Mouse (Mus musculus) liver, embryonic 12.5 days (tissue): Measurements from ENCODE around the gene 2210016L21Rik. TPM values are rescaled to one million over a fixed set of nuclear protein-coding genes. Genes with fewer than 3 reads are reported as not detected.
"Not testable (repeated sequence)": the region's sequence is repeated elsewhere in the genome, so short reads cannot be mapped to it uniquely, and the experiment has no call there.

Source experiments
- ATAC-seq: fragments of 200-750 bp; cut with Nextera tagmentation; 2 replicates; pipeline ENCODE4 v1.8.0; 2017; ENCODE audit warnings: moderate number of reproducible peaks, mild to moderate bottlenecking, moderate library complexity
- H3K27ac ChIP-seq: fragments of 300-500 bp; sonication (generic); 2 replicates; pipeline ENCODE4 v1.5.1; 2016; ENCODE audit warnings: mild to moderate bottlenecking
- H3K27me3 ChIP-seq: fragments of 300-500 bp; sonication (generic); replicated peaks from 2 replicates; pipeline ENCODE4 v1.6.1; 2016; ENCODE audit warnings: mild to moderate bottlenecking, moderate library complexity
- H3K36me3 ChIP-seq: fragments of 300-500 bp; sonication (generic); 2 replicates; pipeline ENCODE4 v1.6.1; 2016; ENCODE audit warnings: mild to moderate bottlenecking, moderate library complexity
- H3K4me1 ChIP-seq: fragments of 300-500 bp; sonication (generic); 2 replicates; pipeline ENCODE4 v1.6.1; 2016
- H3K4me2 ChIP-seq: fragments of 300-500 bp; sonication (generic); 2 replicates; pipeline ENCODE4 v1.6.1; 2016; ENCODE audit warnings: mild to moderate bottlenecking, moderate library complexity
- H3K4me3 ChIP-seq: fragments of 300-500 bp; sonication (generic); 2 replicates; pipeline ENCODE4 v1.5.1; 2016; ENCODE audit warnings: mild to moderate bottlenecking, moderate library complexity
- H3K9ac ChIP-seq: fragments of 300-500 bp; sonication (generic); 2 replicates; pipeline ENCODE4 v1.6.1; 2016; ENCODE audit warnings: mild to moderate bottlenecking, moderate library complexity
- H3K9me3 ChIP-seq: fragments of 300-500 bp; sonication (generic); replicated peaks from 2 replicates; pipeline ENCODE4 v1.6.1; 2016; ENCODE audit warnings: mild to moderate bottlenecking, moderate library complexity
- WGBS: fragments of 180-500 bp; shearing (Covaris S2); methylation state at CpG from one replicate; pipeline ENCODE4 v1.1.7; 2016; ENCODE audit not compliant: insufficient replicate concordance; 5-methylcytosine and 5-hydroxymethylcytosine counted together
- polyA plus RNA-seq: library from polyadenylated mRNA; unstranded; fragments of >200 nt; fragmentation: Nextera tagmentation; extraction: Ambion mirVana; gene quantifications from 2 replicates; pipeline ENCODE4 v1.2.1, GENCODE M21; 2016

The 2210016L21Rik gene
- polyA plus RNA-seq, 1 experiment from 2014 or later: 25.2 TPM

- Histone ChIP-seq H3K27ac (no peak overlapping the region), H3K9ac (no peak overlapping the region)
These were observed 20.2 kb upstream of the 2210016L21Rik start for GRCm38 (mm10) chr5:114921551-114922365.

GRCm38 (mm10) chr5:114922366-114922731, 19.6 kb upstream of the 2210016L21Rik start:
- Histone ChIP-seq H3K4me1 (peaks cover 17% of the 10 kb centered on the region), H3K9me3 (no peaks in the 10 kb centered on the region), H3K27me3 (no peaks in the 10 kb centered on the region), H3K4me3 (no peak overlapping the region), H3K4me2 (peak overlapping the region; percentile 32), H3K27ac (no peak overlapping the region), H3K36me3 (no peaks in the 10 kb centered on the region), H3K9ac (no peak overlapping the region)
- 45% methylated on average over 10 of the region's 10 CpGs for WGBS
- ATAC-seq: peak; percentile 31; the same call in 1 of the 2 replicates

More at GRCm38 (mm10) chr5:114921551-114922365, 20.2 kb upstream of the 2210016L21Rik start:
- Histone ChIP-seq H3K4me3 (no peak overlapping the region), H3K27me3 (no peaks in the 10 kb centered on the region), H3K36me3 (no peaks in the 10 kb centered on the region), H3K4me1 (peaks cover 17% of the 10 kb centered on the region), H3K9me3 (no peaks in the 10 kb centered on the region), H3K4me2 (peak overlapping the region; percentile 32)
- WGBS: 36% methylated on average over 19 of the region's 19 CpGs
- peak; percentile 44; the same call in 1 of the 2 replicates for ATAC-seq

DNA sequence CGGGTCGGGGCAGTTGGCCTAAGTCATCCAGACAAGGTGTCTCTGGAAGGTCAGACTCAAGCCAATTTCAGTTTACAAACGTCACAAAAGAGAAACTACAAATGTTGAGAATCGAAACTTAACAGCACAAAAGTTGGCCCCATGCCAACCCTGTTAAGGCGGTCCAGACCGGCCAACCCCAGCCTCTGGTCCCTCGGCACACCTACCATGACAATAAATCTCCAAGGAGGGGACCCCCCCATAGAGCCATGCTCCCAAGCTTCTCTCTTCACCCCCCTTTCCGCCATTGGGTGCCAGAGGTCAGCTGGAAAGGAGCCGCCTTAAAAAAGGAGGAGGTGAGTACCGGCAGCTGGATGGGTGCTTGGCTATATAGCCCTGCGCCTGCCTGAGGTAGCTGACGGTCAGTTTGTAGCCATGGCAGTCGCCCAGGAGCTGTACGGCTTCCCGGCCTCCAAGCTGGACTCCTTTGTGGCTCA, 18.9 kb upstream of the 2210016L21Rik start, which contains the start of gene Oasl1:
Oasl1 (plus strand) TSS at position 243 of the 476 bp plus-strand sequence.
- H3K4me1 ChIP-seq: peaks cover 17% of the 10 kb centered on the region
- no peaks in the 10 kb centered on the region for H3K9me3 ChIP-seq
- H3K36me3 ChIP-seq: no peaks in the 10 kb centered on the region
- WGBS: 59% methylated on average over 15 of the region's 15 CpGs
- no peak within 1 kb of the TSS for H3K27ac ChIP-seq
- H3K27me3 ChIP-seq: no peaks in the 10 kb centered on the region
- no peak for ATAC-seq
- no peak within 1 kb of the TSS for H3K9ac ChIP-seq
- no peak within 1 kb of the TSS for H3K4me3 ChIP-seq
- peak within 1 kb of the TSS; percentile 34 for H3K4me2 ChIP-seq

DNA sequence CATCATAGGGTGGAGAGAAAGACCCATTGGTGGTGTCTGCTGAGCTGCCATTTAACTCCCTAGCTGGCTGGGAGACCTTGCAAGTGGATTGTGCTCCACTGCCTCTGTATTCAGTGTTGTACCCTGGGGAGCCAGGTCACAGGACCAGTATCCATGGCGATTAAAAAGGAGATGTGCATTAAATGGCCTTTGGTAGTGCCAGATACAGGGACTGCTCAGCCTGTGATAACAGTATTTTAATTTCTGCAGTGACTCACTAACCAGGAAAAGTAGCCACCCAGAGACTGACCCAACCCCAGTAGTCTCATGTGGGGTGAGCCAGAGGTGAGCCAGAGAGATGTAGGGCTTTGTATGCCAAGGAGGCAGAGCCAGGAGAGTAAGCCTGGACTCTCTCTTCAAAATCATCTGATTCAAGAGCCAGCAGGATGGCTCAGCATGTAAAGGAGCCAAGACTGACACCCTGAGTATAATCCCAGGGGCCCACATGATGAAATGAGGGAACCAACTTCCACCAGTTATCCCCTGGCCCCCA, 15.7 kb upstream of the 2210016L21Rik start:
- no peaks in the 10 kb centered on the region for H3K36me3 ChIP-seq
- no peak overlapping the region for H3K27ac ChIP-seq
- peaks cover 17% of the 10 kb centered on the region for H3K4me1 ChIP-seq
- no peak overlapping the region for H3K9ac ChIP-seq
- 53% methylated on average over 1 of the region's 1 CpGs for WGBS
- ATAC-seq: no peak
- H3K4me3 ChIP-seq: no peak overlapping the region
- H3K9me3 ChIP-seq: no peaks in the 10 kb centered on the region
- H3K4me2 ChIP-seq: no peak overlapping the region
- peaks cover 4% of the 10 kb centered on the region; the same call in 1 of the 2 replicates for H3K27me3 ChIP-seq

DNA sequence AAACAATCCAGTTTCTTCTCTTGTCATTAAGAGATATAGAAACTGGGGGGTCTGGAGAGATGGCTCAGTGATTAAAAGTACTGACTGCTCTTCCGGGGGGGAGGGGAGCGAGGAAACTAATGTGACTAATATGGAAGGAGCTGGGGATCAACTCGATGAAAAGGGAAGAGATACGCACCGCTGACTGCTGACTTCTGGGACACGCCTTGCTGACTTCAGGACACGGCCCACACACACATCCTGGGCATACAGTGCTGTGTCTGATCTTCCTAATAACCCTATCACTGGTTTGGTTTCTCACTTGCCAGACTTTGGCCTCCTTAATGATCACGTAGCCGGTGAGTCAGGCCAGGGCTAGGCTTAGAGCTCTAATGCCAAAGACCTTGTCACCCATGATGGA, 15.2 kb upstream of the 2210016L21Rik start:
- H3K9me3 ChIP-seq: no peaks in the 10 kb centered on the region
- H3K9ac ChIP-seq: no peak overlapping the region
- H3K4me1 ChIP-seq: peaks cover 18% of the 10 kb centered on the region
- WGBS: 71% methylated on average over 9 of the region's 9 CpGs
- ATAC-seq: no peak
- no peak overlapping the region for H3K4me3 ChIP-seq
- H3K27ac ChIP-seq: no peak overlapping the region
- H3K4me2 ChIP-seq: no peak overlapping the region
- H3K27me3 ChIP-seq: peaks cover 4% of the 10 kb centered on the region; the same call in 1 of the 2 replicates
- H3K36me3 ChIP-seq: no peaks in the 10 kb centered on the region

DNA sequence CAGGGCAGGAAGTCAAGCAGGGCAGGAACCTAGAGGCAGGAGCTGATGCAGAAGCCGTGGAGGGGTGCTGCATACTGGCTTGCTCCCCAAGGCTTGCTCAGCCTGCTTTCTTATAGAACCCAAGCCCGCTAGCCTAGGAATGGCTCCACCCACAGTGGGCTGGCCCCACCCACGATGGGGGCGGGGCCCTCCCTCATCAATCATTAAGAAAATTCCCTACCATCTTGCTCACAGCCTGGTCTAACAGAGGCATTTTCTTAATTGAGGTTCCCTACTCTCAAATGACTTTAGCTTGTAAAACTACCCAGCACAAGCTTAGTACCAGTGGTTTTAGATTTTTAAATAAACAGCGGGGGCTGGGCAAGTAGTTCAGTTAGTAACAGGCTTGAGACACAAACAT, 10.3 kb upstream of the 2210016L21Rik start:
- 0 out of 2 replicates have a peak, but pooled peaks cover 3% of the 10 kb centered on the region for H3K4me1 ChIP-seq
- peaks cover 10% of the 10 kb centered on the region for H3K27me3 ChIP-seq
- no peak overlapping the region for H3K27ac ChIP-seq
- no peak overlapping the region for H3K9ac ChIP-seq
- H3K4me3 ChIP-seq: no peak overlapping the region
- H3K9me3 ChIP-seq: no peaks in the 10 kb centered on the region
- ATAC-seq: no peak
- no peaks in the 10 kb centered on the region for H3K36me3 ChIP-seq
- no peak overlapping the region for H3K4me2 ChIP-seq
- 45% methylated on average over 5 of the region's 5 CpGs for WGBS

- ATAC-seq: no peak
- no peaks in the 10 kb centered on the region for H3K36me3 ChIP-seq
- no peak overlapping the region for H3K4me3 ChIP-seq
- no peak overlapping the region for H3K4me2 ChIP-seq
- 67% methylated on average over 8 of the region's 8 CpGs for WGBS
- H3K4me1 ChIP-seq: 0 out of 2 replicates have a peak, but pooled peaks cover 3% of the 10 kb centered on the region
- H3K27me3 ChIP-seq: peaks cover 10% of the 10 kb centered on the region
- H3K9me3 ChIP-seq: no peaks in the 10 kb centered on the region
- no peak overlapping the region for H3K9ac ChIP-seq
- H3K27ac ChIP-seq: no peak overlapping the region
These were observed 8.8 kb upstream of the 2210016L21Rik start for GRCm38 (mm10) chr5:114933206-114933605.

DNA sequence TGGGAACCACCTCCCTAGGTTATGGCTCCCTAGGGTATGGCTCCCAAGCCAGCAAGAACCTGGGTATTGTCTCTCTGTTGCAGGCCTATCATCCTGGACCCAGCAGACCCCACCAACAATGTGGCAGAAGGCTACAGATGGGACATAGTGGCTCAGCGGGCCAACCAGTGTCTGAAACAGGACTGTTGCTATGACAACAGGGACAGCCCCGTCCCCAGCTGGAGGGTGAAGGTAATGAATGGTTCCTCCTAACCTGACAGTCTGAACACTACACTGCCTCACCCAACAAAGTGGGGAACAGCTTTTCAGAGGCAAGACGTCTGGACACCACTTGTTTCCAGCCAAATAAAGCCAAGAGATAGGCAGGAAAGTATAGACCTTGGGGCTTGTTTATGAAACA, 6.1 kb upstream of the 2210016L21Rik start:
- peaks cover 6% of the 10 kb centered on the region; the same call in 1 of the 2 replicates for H3K27me3 ChIP-seq
- H3K36me3 ChIP-seq: no peaks in the 10 kb centered on the region
- 0 out of 2 replicates have a peak, but pooled peaks cover 3% of the 10 kb centered on the region for H3K4me1 ChIP-seq
- no peaks in the 10 kb centered on the region for H3K9me3 ChIP-seq
- no peak for ATAC-seq
- WGBS: 33% methylated on average over 3 of the region's 3 CpGs
- no peak overlapping the region for H3K9ac ChIP-seq
- no peak overlapping the region for H3K4me3 ChIP-seq
- H3K4me2 ChIP-seq: no peak overlapping the region
- H3K27ac ChIP-seq: no peak overlapping the region

DNA sequence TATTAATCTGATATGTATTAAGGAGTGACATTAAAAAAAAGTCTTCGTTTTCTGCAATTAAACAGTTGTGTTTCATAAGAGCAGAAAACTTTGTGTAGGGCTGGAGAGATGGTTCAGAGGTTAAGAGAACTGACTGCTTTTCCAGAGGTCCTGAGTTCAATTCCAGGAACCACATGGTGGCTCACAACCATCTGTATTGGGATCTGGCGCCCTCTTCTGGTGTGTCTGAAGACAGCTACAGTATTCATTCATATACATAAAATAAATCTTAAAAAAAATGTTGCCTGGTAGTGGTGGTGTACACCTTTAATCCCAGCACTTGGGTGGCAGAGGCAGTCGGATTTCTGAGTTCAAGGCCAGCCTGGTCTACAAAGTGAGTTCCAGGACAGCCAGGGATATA, 820 bp upstream of the 2210016L21Rik start:
- H3K27me3 ChIP-seq, H3K27ac ChIP-seq, H3K4me3 ChIP-seq, H3K9ac ChIP-seq, H3K9me3 ChIP-seq, ATAC-seq: not testable (repeated sequence)
- 43% methylated on average over 3 of the region's 3 CpGs for WGBS
- peaks cover 14% of the 10 kb centered on the region for H3K36me3 ChIP-seq
- H3K4me2 ChIP-seq: peak overlapping the region; percentile 78
- H3K4me1 ChIP-seq: peaks cover 13% of the 10 kb centered on the region

GRCm38 (mm10) chr5:114942766-114943130, 790 bp downstream of the 2210016L21Rik start:
- H3K36me3 ChIP-seq: peaks cover 30% of the 10 kb centered on the region
- peak overlapping the region; percentile 84 for H3K27ac ChIP-seq
- H3K9ac ChIP-seq: peak overlapping the region; percentile 88
- ATAC-seq: no peak
- no peaks in the 10 kb centered on the region for H3K27me3 ChIP-seq
- peak overlapping the region; percentile 81 for H3K4me3 ChIP-seq
- WGBS: 41% methylated on average over 4 of the region's 4 CpGs
- H3K9me3 ChIP-seq: no peaks in the 10 kb centered on the region
- H3K4me1 ChIP-seq: peaks cover 13% of the 10 kb centered on the region
- H3K4me2 ChIP-seq: peak overlapping the region; percentile 78

- ATAC-seq: no peak
- 82% methylated on average over 10 of the region's 10 CpGs for WGBS
- Histone ChIP-seq H3K9me3 (no peaks in the 10 kb centered on the region), H3K36me3 (peaks cover 53% of the 10 kb centered on the region), H3K4me2 (no peak overlapping the region), H3K4me1 (peaks cover 13% of the 10 kb centered on the region), H3K27me3 (no peaks in the 10 kb centered on the region), H3K9ac (no peak overlapping the region), H3K4me3 (no peak overlapping the region), H3K27ac (no peak overlapping the region)
These were observed 3.1 kb downstream of the 2210016L21Rik start for GRCm38 (mm10) chr5:114945072-114945471.

DNA sequence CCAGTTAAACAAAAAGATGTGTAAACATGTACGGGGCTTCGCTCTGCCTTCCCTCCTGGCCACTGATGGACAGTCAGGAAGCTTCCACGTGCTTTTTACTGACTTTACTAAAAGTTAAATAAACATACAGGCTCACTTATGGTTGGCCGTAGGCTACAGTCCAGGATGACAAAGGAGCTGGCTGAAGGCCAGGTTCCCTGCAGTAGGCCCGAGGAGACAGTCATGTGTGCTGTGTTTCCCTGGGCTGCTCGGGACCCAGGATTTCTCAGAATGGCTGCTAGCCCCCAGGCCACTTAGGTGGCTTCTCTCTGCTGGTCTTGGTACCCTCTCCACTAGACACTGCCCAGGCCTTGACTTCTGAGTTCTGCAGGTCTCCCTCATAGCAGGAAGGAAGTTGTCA, 6.9 kb downstream of the 2210016L21Rik start:
- Histone ChIP-seq H3K27ac (no peak overlapping the region), H3K4me1 (peaks cover 17% of the 10 kb centered on the region; the same call in 1 of the 2 replicates), H3K4me2 (no peak overlapping the region), H3K36me3 (peaks cover 58% of the 10 kb centered on the region), H3K9ac (no peak overlapping the region), H3K4me3 (no peak overlapping the region), H3K27me3 (peaks cover 8% of the 10 kb centered on the region; the same call in 1 of the 2 replicates), H3K9me3 (no peaks in the 10 kb centered on the region)
- ATAC-seq: no peak
- WGBS: 65% methylated on average over 6 of the region's 6 CpGs
